Mouse (Mus musculus) limb, embryonic 14.5 days (tissue): ENCODE results near the gene Fndc8. TPM values are rescaled to one million over a fixed set of nuclear protein-coding genes. Genes with fewer than 3 reads are reported as not detected.

Experiments
- ATAC-seq: fragments of 200-750 bp; cut with Nextera tagmentation; 2 replicates; pipeline ENCODE4 v1.8.0; 2017; ENCODE audit warnings: low read depth, moderate number of reproducible peaks, moderate TSS enrichment; ENCODE audit not compliant: low FRiP score
- DNase-seq: peaks from one replicate; pipeline ENCODE4 v3.0.0-alpha.2; 2015; ENCODE audit warnings: low spot score
- H3K27ac ChIP-seq: fragments of 300-500 bp; sonication (generic); replicated peaks from 2 replicates; pipeline ENCODE4 v1.5.1; 2014; ENCODE audit warnings: low read depth, mild to moderate bottlenecking, low read length, moderate library complexity, mixed read lengths
- H3K27me3 ChIP-seq: fragments of 300-500 bp; sonication (generic); 2 replicates; pipeline ENCODE4 v1.6.1; 2014; ENCODE audit warnings: low read length, mixed read lengths; ENCODE audit not compliant: control insufficient read depth, insufficient read depth
- H3K36me3 ChIP-seq: fragments of 300-500 bp; sonication (generic); 2 replicates; pipeline ENCODE4 v1.6.1; 2014; ENCODE audit warnings: mild to moderate bottlenecking, low read length, moderate library complexity, mixed read lengths; ENCODE audit not compliant: control insufficient read depth, insufficient read depth
- H3K4me1 ChIP-seq: fragments of 300-500 bp; sonication (generic); 2 replicates; pipeline ENCODE4 v1.6.1; 2014; ENCODE audit warnings: antibody characterized with exemption, low read length, mixed read lengths; ENCODE audit not compliant: control insufficient read depth, insufficient read depth
- H3K4me2 ChIP-seq: fragments of 300-500 bp; sonication (generic); replicated peaks from 2 replicates; pipeline ENCODE4 v1.6.1; 2014; ENCODE audit warnings: low read depth, mild to moderate bottlenecking, low read length, moderate library complexity; ENCODE audit not compliant: severe bottlenecking
- H3K4me3 ChIP-seq: fragments of 300-500 bp; sonication (generic); replicated peaks from 2 replicates; pipeline ENCODE4 v1.5.1; 2014; ENCODE audit warnings: low read length
- H3K9ac ChIP-seq: fragments of 300-500 bp; sonication (generic); 2 replicates; pipeline ENCODE4 v1.6.1; 2014; ENCODE audit warnings: mild to moderate bottlenecking, low read depth, low read length, moderate library complexity; ENCODE audit not compliant: severe bottlenecking
- H3K9me3 ChIP-seq: fragments of 300-500 bp; sonication (generic); 2 replicates; pipeline ENCODE4 v1.6.1; 2016; ENCODE audit warnings: low read length; ENCODE audit not compliant: control insufficient read depth
- POLR2A ChIP-seq: fragments of 200-500 bp; IDR thresholded peaks from 2 replicates; pipeline ENCODE4 v1.8.0; 2012; ENCODE audit warnings: inconsistent platforms, mild to moderate bottlenecking, moderate library complexity, borderline replicate concordance; ENCODE audit not compliant: insufficient read depth, insufficient read length; ENCODE audit errors: extremely low read depth
- WGBS: fragments of 180-500 bp; shearing (Covaris S2); extraction: QIAGEN DNeasy Blood & Tissue Kit; methylation state at CpG from one replicate; pipeline ENCODE4 v1.1.7; 2014; 5-methylcytosine and 5-hydroxymethylcytosine counted together
- polyA plus RNA-seq, 2 experiments: library from polyadenylated mRNA; depleted of rRNA in 1 of 2; stranded (reverse) in 1 of 2; unstranded in 1 of 2; fragments of >200 nt; fragmentation: Nextera tagmentation in 1 of 2; extraction: Ambion mirVana in 1 of 2; gene quantifications; 2 replicates each; pipeline versions ENCODE4 v1.2.1 to v1.2.3; 2012 to 2014

Gene Fndc8
- polyA plus RNA-seq, 2 experiments: 0.10 to 0.25 TPM

DNA sequence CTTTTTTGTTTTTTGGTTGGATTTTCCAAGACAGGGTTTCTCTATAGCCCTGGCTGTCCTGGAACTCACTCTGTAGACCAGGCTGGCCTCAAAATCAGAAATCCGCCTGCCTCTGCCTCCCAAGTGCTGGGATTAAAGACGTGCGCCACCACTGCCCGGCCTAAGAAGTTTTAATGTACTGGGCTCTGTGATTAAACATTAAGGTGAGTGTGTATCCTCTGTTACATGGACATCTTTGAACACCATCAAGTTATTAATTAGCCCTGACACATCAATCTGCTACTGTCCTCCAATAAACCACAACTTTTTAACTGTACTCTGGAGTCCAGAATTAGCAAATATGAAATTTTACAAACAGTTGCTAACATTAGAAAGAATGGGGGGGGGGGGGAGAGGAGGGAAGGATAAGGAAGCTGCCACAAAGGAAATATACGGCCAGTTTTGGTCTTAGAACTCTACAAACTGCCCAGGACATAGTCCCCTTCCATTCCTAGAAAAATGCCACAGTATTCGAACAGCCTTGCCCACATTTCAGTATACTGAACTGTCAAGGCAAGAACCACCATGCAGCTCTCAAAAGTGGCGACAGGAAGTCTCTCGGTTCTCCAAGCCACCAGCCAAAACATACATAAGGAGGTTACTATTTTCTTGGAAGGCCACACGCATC lies 22.3 kb upstream of the Fndc8 start:
- Histone ChIP-seq H3K36me3 (no peaks in the 10 kb centered on the region), H3K27ac (no peak overlapping the region), H3K9me3 (no peaks in the 10 kb centered on the region), H3K9ac (no peak overlapping the region), H3K4me1 (peaks cover 7% of the 10 kb centered on the region), H3K4me3 (peak overlapping the region; percentile 78), H3K27me3 (no peaks in the 10 kb centered on the region), H3K4me2 (peak overlapping the region; percentile 77)
- 65% methylated on average over 9 of the region's 9 CpGs for WGBS
- TF ChIP-seq POLR2A: no peak
- ATAC-seq (no peak), DNase-seq (no peak)

DNA sequence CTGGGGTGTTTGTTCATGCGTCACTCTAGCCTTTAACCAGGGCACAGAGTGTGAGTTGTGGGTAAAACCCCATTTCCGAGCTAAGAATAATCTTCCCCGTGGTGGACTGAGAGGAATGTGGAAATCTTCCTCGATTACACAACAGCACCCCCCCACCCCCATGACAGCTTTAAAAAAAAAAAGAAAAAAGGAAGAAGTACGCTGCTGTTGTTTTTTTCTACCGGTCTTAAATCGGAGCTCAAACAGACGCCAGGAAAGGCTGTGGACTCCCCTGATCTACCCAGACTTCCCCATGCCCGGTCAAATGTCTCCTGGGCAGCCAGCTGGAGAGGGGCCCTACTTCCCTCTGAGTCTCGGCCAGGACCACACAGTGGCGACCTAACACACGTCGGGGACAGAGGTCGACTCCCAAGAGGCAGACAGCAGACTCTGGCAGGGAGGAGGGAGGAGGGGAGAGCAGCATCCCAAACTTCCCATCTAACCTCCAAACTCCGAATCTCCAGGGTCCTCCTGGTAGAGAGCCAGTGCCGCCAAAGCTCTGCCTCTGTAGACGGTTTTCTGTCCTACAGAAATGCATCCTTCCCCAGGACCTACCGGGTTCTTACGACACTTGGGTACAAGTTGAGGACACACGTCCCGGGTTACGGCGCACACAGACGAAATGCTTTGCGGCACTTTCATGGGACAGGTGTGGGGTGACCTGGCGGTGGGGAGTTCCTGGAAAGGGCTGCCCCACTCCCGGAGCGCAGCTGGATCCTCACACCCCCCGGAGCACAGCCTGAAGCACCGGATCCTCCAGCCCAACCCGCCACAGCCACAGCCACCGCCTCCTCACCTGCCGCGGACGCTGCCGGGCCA lies 21.5 kb upstream of the Fndc8 start:
- DNase-seq: no peak
- Histone ChIP-seq H3K4me1 (peaks cover 7% of the 10 kb centered on the region), H3K4me3 (peak overlapping the region; percentile 78), H3K9me3 (no peaks in the 10 kb centered on the region), H3K4me2 (peak overlapping the region; percentile 77), H3K9ac (peak overlapping the region; percentile 70), H3K36me3 (no peaks in the 10 kb centered on the region), H3K27ac (peak overlapping the region; percentile 19; the same call in 1 of the 2 replicates), H3K27me3 (no peaks in the 10 kb centered on the region)
- 3% methylated on average over 30 of the region's 36 CpGs for WGBS
- TF ChIP-seq POLR2A: no peak
- ATAC-seq: peak; percentile 48

DNA sequence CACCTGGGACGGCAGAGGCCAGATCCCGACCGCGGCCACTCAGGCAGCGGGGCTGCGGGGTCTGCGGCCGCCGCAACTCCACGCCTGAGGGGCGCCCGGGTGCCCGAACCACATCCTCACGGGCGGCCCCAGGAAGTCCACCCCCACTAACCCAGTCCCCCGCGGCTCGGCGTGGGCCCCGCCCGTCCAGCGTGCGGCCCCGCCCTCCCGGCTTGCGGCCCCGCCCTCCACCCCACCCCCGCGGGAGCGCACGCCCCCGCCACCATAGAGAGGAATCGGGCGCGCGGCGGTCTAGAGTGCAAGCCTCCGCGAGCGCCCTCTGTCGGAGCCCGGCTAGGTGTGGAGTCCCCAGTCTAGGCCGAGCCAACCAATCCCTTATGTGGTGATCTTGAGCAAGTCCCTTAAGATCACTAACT lies 20.9 kb upstream of the Fndc8 start, which contains the start of gene Rffl:
TSS of gene Rffl (minus strand) at position 180 of the 416 bp plus-strand sequence.
- WGBS: 4% methylated on average over 36 of the region's 43 CpGs
- no peak for TF ChIP-seq POLR2A
- peak within 1 kb of the TSS; percentile 19; the same call in 1 of the 2 replicates for H3K27ac ChIP-seq

DNA sequence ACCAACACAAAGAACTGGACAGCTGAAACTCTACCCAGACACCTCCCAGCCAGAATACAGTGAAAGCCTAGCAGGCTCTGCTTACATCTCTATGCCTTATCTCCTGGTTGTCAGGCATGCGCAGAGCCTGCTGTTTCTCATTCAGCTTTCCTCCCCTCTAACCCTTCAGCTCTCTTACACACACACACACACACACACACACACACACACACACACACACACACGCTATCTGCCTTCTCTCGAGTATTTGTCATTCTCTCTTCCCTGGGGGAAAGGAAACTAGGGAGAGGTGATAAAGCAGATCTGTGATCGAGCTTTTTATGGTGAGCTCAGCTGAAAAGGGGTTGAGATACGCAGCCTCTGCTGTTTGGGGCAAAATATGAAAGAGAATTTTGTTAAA lies 17.0 kb upstream of the Fndc8 start:
- Histone ChIP-seq H3K4me3 (no peak overlapping the region), H3K9me3 (no peaks in the 10 kb centered on the region), H3K9ac (no peak overlapping the region), H3K27ac (no peak overlapping the region), H3K27me3 (no peaks in the 10 kb centered on the region), H3K36me3 (no peaks in the 10 kb centered on the region), H3K4me1 (peaks cover 6% of the 10 kb centered on the region), H3K4me2 (no peak overlapping the region)
- WGBS: 78% methylated on average over 5 of the region's 5 CpGs
- ATAC-seq (no peak), DNase-seq (no peak)
- no peak for TF ChIP-seq POLR2A

More for the DNA sequence above, 20.9 kb upstream of the Fndc8 start, which contains the start of gene Rffl:
- Histone ChIP-seq H3K9ac (peak within 1 kb of the TSS; percentile 70), H3K36me3 (no peaks in the 10 kb centered on the region), H3K4me3 (peak within 1 kb of the TSS; percentile 78), H3K27me3 (no peaks in the 10 kb centered on the region), H3K4me2 (peak within 1 kb of the TSS; percentile 77), H3K9me3 (no peaks in the 10 kb centered on the region), H3K4me1 (peaks cover 7% of the 10 kb centered on the region)
- peak; percentile 93 for ATAC-seq
- DNase-seq: peak; percentile 97

DNA sequence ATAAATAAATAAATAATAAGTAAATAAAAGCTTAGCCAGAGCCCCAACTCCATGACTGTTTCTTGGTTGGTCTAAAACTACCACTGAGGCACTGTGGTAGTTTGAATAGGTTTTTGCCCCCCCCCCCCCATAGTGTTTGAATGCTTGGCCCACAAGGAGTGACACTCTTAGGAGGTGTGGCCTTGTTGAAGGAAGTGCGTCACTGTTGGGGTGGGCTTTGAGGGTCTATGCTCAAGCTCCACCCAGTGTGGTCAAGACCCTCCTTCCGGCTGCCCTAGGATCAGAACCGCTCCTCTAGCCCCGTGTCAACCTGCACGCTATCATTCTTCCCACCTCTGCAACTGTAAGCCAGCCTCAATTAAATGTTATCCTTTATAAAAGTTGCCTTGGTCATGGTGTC lies 16.3 kb upstream of the Fndc8 start:
- H3K9ac ChIP-seq: no peak overlapping the region
- no peak overlapping the region for H3K27ac ChIP-seq
- ATAC-seq (no peak), DNase-seq (no peak)
- H3K4me2 ChIP-seq: no peak overlapping the region
- H3K36me3 ChIP-seq: peaks cover under 1% of the 10 kb centered on the region; the same call in 1 of the 2 replicates
- peaks cover 3% of the 10 kb centered on the region; the same call in 1 of the 2 replicates for H3K4me1 ChIP-seq
- no peaks in the 10 kb centered on the region for H3K27me3 ChIP-seq
- WGBS: 94% methylated on average over 5 of the region's 5 CpGs
- H3K4me3 ChIP-seq: no peak overlapping the region
- H3K9me3 ChIP-seq: no peaks in the 10 kb centered on the region
- no peak for TF ChIP-seq POLR2A
